In genomic region chr13:54944411-54945157, GRCm38 (mm10) we compare ENCODE assay signal across 17 mouse cellular contexts. TPM values are rescaled to one million over a fixed set of nuclear protein-coding genes. Genes with fewer than 3 reads are reported as not detected.
A peak's percentile ranks its signal among the peaks of the same experiment; 100 is the strongest.
DNase-seq lines count a peak whose midpoint lies in the region; ATAC-seq and TF ChIP-seq lines count a peak whose summit lies in the region.
"Had no signal": no experiment of that assay in that cellular context is flagged by ENCODE, and none has a peak within 500 bp of the region (broad histone marks: within the 10 kb centered on the region; RNA-seq: fewer than 3 reads in every experiment).

No protein-coding gene starts in this region.

- ATAC-seq in hindbrain, embryonic 12.5 days (ENCODE audit: low FRiP score) = no peak
- ATAC-seq in hindbrain, embryonic 11.5 days (ENCODE audit: low FRiP score) = no peak
- ATAC-seq in neural tube, embryonic 14.5 days (ENCODE audit: low read depth) = peak; percentile 39; the same call in 1 of the 2 replicates
- no peak for ATAC-seq in hindbrain, postnatal 0 days
- ATAC-seq in megakaryocyte, adult 5-6 weeks (ENCODE audit: poor library complexity, severe bottlenecking) = no peak
- ATAC-seq: liver, embryonic 12.5 days; Patski had no signal

- H3K4me2 ChIP-seq in hindbrain, embryonic 12.5 days (replicated peaks) = no peak overlapping the region
- H3K4me2 ChIP-seq in hindbrain, embryonic 11.5 days (replicated peaks; ENCODE audit: low read depth, low read length) = no peak overlapping the region
- no peak overlapping the region for H3K4me2 ChIP-seq in neural tube, embryonic 14.5 days (ENCODE audit: low read depth, low read length)
- H3K4me2 ChIP-seq in hindbrain, postnatal 0 days (ENCODE audit: low read depth, low read length) = 0 out of 2 replicates have a peak overlapping the region, but pooled peaks have one; percentile 3
- H3K4me2 ChIP-seq: heart, embryonic 15.5 days; hindbrain, embryonic 15.5 days; liver, embryonic 12.5 days had no signal

- peaks cover 21% of the 10 kb centered on the region for H3K4me1 ChIP-seq in hindbrain, embryonic 12.5 days
- peaks cover 3% of the 10 kb centered on the region; the same call in 1 of the 2 replicates for H3K4me1 ChIP-seq in hindbrain, embryonic 11.5 days (replicated peaks; ENCODE audit: control insufficient read depth, insufficient read depth, low read length)
- H3K4me1 ChIP-seq in neural tube, embryonic 14.5 days (ENCODE audit: control insufficient read depth, insufficient read depth, low read length) = peaks cover 10% of the 10 kb centered on the region
- peaks cover 15% of the 10 kb centered on the region; the same call in 1 of the 2 replicates for H3K4me1 ChIP-seq in hindbrain, postnatal 0 days (ENCODE audit: insufficient read depth, low read length)

- no peak overlapping the region for H3K27ac ChIP-seq in hindbrain, embryonic 12.5 days
- no peak overlapping the region for H3K27ac ChIP-seq in hindbrain, embryonic 11.5 days (ENCODE audit: low read depth, low read length)
- H3K27ac ChIP-seq in neural tube, embryonic 14.5 days (ENCODE audit: low read depth, low read length) = no peak overlapping the region
- H3K27ac ChIP-seq in hindbrain, postnatal 0 days = no peak overlapping the region
- H3K27ac ChIP-seq: heart, embryonic 15.5 days; hindbrain, embryonic 15.5 days; limb, embryonic 10.5 days; liver, embryonic 12.5 days; stomach, postnatal 0 days had no signal

- H3K36me3 ChIP-seq in hindbrain, embryonic 12.5 days = no peaks in the 10 kb centered on the region
- H3K36me3 ChIP-seq in hindbrain, embryonic 11.5 days (ENCODE audit: control insufficient read depth, insufficient read depth, low read length) = no peaks in the 10 kb centered on the region
- H3K36me3 ChIP-seq in neural tube, embryonic 14.5 days (ENCODE audit: control insufficient read depth, insufficient read depth, low read length) = no peaks in the 10 kb centered on the region
- H3K36me3 ChIP-seq in hindbrain, postnatal 0 days (ENCODE audit: insufficient read depth, low read length) = no peaks in the 10 kb centered on the region
- H3K36me3 ChIP-seq: heart, embryonic 15.5 days; hindbrain, embryonic 15.5 days; limb, embryonic 10.5 days; liver, embryonic 12.5 days had no signal

- peak; percentile 15 for DNase-seq in adrenal gland, postnatal 14 days
- DNase-seq in adrenal gland, adult 8-10 months = no peak
- DNase-seq in hindbrain, embryonic 11.5 days (ENCODE audit: low spot score) = no peak
- DNase-seq in neural tube, embryonic 10.5 days (ENCODE audit: extremely low spot score, low spot score) = no peak
- peak; percentile 78 for DNase-seq in hindbrain, postnatal 0 days (ENCODE audit: low spot score)
- DNase-seq: heart, adult 11 months; layer of hippocampus, postnatal 36 days had no signal

- no peak overlapping the region for H3K4me3 ChIP-seq in hindbrain, embryonic 12.5 days
- H3K4me3 ChIP-seq in hindbrain, embryonic 11.5 days (ENCODE audit: low read depth, low read length) = no peak overlapping the region
- H3K4me3 ChIP-seq in neural tube, embryonic 14.5 days (ENCODE audit: low read depth, low read length) = no peak overlapping the region
- H3K4me3 ChIP-seq in hindbrain, postnatal 0 days (ENCODE audit: low read length) = no peak overlapping the region
- H3K4me3 ChIP-seq: heart, embryonic 15.5 days; hindbrain, embryonic 15.5 days; limb, embryonic 10.5 days; liver, embryonic 12.5 days; megakaryocyte, embryonic 14.5 days had no signal

- H3K27me3 ChIP-seq in hindbrain, embryonic 12.5 days = peaks cover 91% of the 10 kb centered on the region
- H3K27me3 ChIP-seq in hindbrain, embryonic 11.5 days (ENCODE audit: control insufficient read depth, insufficient read depth, low read length) = peaks cover 38% of the 10 kb centered on the region
- H3K27me3 ChIP-seq in neural tube, embryonic 14.5 days (ENCODE audit: control insufficient read depth, insufficient read depth, low read length) = peaks cover 5% of the 10 kb centered on the region; the same call in 1 of the 2 replicates
- H3K27me3 ChIP-seq in hindbrain, postnatal 0 days (ENCODE audit: insufficient read depth, low read length) = no peaks in the 10 kb centered on the region

- 46% methylated on average over 9 of the region's 9 CpGs for WGBS in hindbrain, embryonic 12.5 days
- 58% methylated on average over 9 of the region's 9 CpGs for WGBS in hindbrain, embryonic 11.5 days
- WGBS in neural tube, embryonic 14.5 days = 21% methylated on average over 9 of the region's 9 CpGs
- WGBS in hindbrain, postnatal 0 days = 23% methylated on average over 9 of the region's 9 CpGs

- H3K9ac ChIP-seq in hindbrain, embryonic 12.5 days = 0 out of 2 replicates have a peak overlapping the region, but pooled peaks have one; percentile 9
- no peak overlapping the region for H3K9ac ChIP-seq in hindbrain, embryonic 11.5 days (ENCODE audit: low read depth, low read length)
- no peak overlapping the region for H3K9ac ChIP-seq in neural tube, embryonic 14.5 days (replicated peaks; ENCODE audit: low read depth, low read length)
- no peak overlapping the region for H3K9ac ChIP-seq in hindbrain, postnatal 0 days (replicated peaks; ENCODE audit: low read length)
- H3K9ac ChIP-seq: heart, embryonic 15.5 days; hindbrain, embryonic 15.5 days; liver, embryonic 12.5 days had no signal

- H3K9me3 ChIP-seq in hindbrain, embryonic 12.5 days (replicated peaks) = no peaks in the 10 kb centered on the region
- H3K9me3 ChIP-seq in hindbrain, embryonic 11.5 days (ENCODE audit: control insufficient read depth, low read length) = no peaks in the 10 kb centered on the region
- no peaks in the 10 kb centered on the region for H3K9me3 ChIP-seq in neural tube, embryonic 14.5 days (ENCODE audit: control insufficient read depth, low read length)
- no peaks in the 10 kb centered on the region for H3K9me3 ChIP-seq in hindbrain, postnatal 0 days (ENCODE audit: low read length)
- H3K9me3 ChIP-seq: heart, embryonic 15.5 days; hindbrain, embryonic 15.5 days; limb, embryonic 10.5 days; liver, embryonic 12.5 days; megakaryocyte, embryonic 14.5 days had no signal

- TF ChIP-seq CTCF in hindbrain, postnatal 0 days (IDR thresholded peaks at IDR 0.05; ENCODE audit: low read depth) = peak; percentile 16

RNA-seq across cellular contexts. Expression of gene Unc5a, which starts 4.6 kb away (rescaled TPM):
- total RNA-seq in adrenal gland, postnatal 14 days (2021) = 7.2 and 8.5 TPM in 2 replicates
- 10 to 100 TPM in 2 of 4 experiments, 1 to 10 TPM in 2; 7.6 to 14.6 (median 11.4) TPM for total RNA-seq in adrenal gland, adult 8-10 months (2022)
- 5.8 and 6.1 TPM in 2 replicates for polyA plus RNA-seq in hindbrain, embryonic 12.5 days (2016; fragmentation: Nextera tagmentation; extraction: Ambion mirVana)
- polyA plus RNA-seq in hindbrain, embryonic 11.5 days (2014; fragmentation: Nextera tagmentation; extraction: Ambion mirVana) = 2.7 and 2.9 TPM in 2 replicates
- 12.4 and 15.7 TPM in 2 replicates for polyA plus RNA-seq in neural tube, embryonic 14.5 days (2014; fragmentation: Nextera tagmentation; extraction: Ambion mirVana)
- 49.9 and 53.0 TPM in 2 replicates for total RNA-seq in hindbrain, postnatal 0 days (2014; rRNA removed)
- 10.5 and 11.7 TPM in 2 replicates for polyA plus RNA-seq in hindbrain, postnatal 0 days (2015; fragmentation: Nextera tagmentation; extraction: Ambion mirVana)
- 0.38 and 0.71 TPM in 2 replicates for total RNA-seq in megakaryocyte, adult 5-6 weeks (2015)
- 0.24 and 1.8 TPM in 2 replicates for total RNA-seq in megakaryocyte, adult 5-6 weeks (2017)
- polyA plus RNA-seq: Patski had no signal

Comparison
In these comparisons a context has a peak if more than half of its experiments do, and no peak if none do; other contexts are left out.
1. DNase-seq: peak in adrenal gland, postnatal 14 days (single experiment) and hindbrain, postnatal 0 days (single experiment); none in adrenal gland, adult 8-10 months (single experiment), hindbrain, embryonic 11.5 days (single experiment) and neural tube, embryonic 10.5 days (single experiment).